Mouse (Mus musculus) hindbrain, embryonic 11.5 days (tissue): ENCODE measurements around the gene Spata2l. TPM values are rescaled to one million over a fixed set of nuclear protein-coding genes. Genes with fewer than 3 reads are reported as not detected.
"Not testable (repeated sequence)": the region's sequence is repeated elsewhere in the genome, so short reads cannot be mapped to it uniquely, and the experiment has no call there.

Experiments
- ATAC-seq: fragments of 200-750 bp; cut with Nextera tagmentation; 2 replicates; pipeline ENCODE4 v1.8.0; 2017; ENCODE audit warnings: mild to moderate bottlenecking, moderate TSS enrichment, moderate library complexity; ENCODE audit not compliant: low FRiP score
- DNase-seq: peaks from one replicate; pipeline ENCODE4 v3.0.0-alpha.2; 2015; ENCODE audit warnings: low spot score
- H3K27ac ChIP-seq: fragments of 300-500 bp; sonication (generic); 2 replicates; pipeline ENCODE4 v1.5.1; 2014; ENCODE audit warnings: mild to moderate bottlenecking, low read depth, low read length
- H3K27me3 ChIP-seq: fragments of 300-500 bp; sonication (generic); 2 replicates; pipeline ENCODE4 v1.6.1; 2014; ENCODE audit warnings: mild to moderate bottlenecking, low read length, moderate library complexity, mixed read lengths; ENCODE audit not compliant: control insufficient read depth, insufficient read depth
- H3K36me3 ChIP-seq: fragments of 300-500 bp; sonication (generic); 2 replicates; pipeline ENCODE4 v1.6.1; 2014; ENCODE audit warnings: mild to moderate bottlenecking, low read length, moderate library complexity, mixed read lengths; ENCODE audit not compliant: control insufficient read depth, insufficient read depth
- H3K4me1 ChIP-seq: fragments of 300-500 bp; sonication (generic); replicated peaks from 2 replicates; pipeline ENCODE4 v1.6.1; 2014; ENCODE audit warnings: low read length, mixed read lengths; ENCODE audit not compliant: control insufficient read depth, insufficient read depth
- H3K4me2 ChIP-seq: fragments of 300-500 bp; sonication (generic); replicated peaks from 2 replicates; pipeline ENCODE4 v1.6.1; 2014; ENCODE audit warnings: mild to moderate bottlenecking, low read depth, low read length
- H3K4me3 ChIP-seq: fragments of 300-500 bp; sonication (generic); 2 replicates; pipeline ENCODE4 v1.5.1; 2014; ENCODE audit warnings: low read depth, low read length
- H3K9ac ChIP-seq: fragments of 300-500 bp; sonication (generic); 2 replicates; pipeline ENCODE4 v1.6.1; 2014; ENCODE audit warnings: low read depth, low read length
- H3K9me3 ChIP-seq: fragments of 300-500 bp; sonication (generic); 2 replicates; pipeline ENCODE4 v1.6.1; 2016; ENCODE audit warnings: low read length; ENCODE audit not compliant: control insufficient read depth
- WGBS: fragments of 180-500 bp; shearing (Covaris S2); extraction: QIAGEN DNeasy Blood & Tissue Kit; methylation state at CpG from one replicate; pipeline ENCODE4 v1.1.7; 2014; 5-methylcytosine and 5-hydroxymethylcytosine counted together
- polyA plus RNA-seq: library from polyadenylated mRNA; unstranded; fragments of >200 nt; fragmentation: Nextera tagmentation; extraction: Ambion mirVana; gene quantifications from 2 replicates; pipeline ENCODE4 v1.2.1, GENCODE M21; 2014

The Spata2l gene
- polyA plus RNA-seq, 1 experiment from 2014 or later, result 2.2 TPM

DNA sequence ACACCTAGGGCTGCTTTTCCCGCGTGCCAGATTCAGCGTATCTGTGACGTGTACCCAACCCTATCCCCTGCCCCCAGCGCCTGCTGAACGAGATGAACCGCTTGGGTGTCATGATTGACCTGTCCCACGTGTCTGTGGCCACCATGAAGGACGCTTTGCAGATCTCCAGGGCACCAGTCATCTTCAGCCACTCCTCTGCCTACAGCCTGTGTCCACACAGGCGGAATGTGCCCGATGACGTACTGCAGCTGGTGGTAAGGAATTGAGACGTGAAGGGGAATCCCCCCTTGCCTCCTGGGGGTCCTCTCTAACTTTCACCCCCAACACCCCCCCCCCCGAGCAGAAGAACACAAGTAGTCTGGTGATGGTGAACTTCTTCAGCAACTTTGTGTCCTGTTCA lies 36.2 kb downstream of the Spata2l start:
- no peaks in the 10 kb centered on the region for H3K36me3 ChIP-seq
- H3K27me3 ChIP-seq, result no peaks in the 10 kb centered on the region
- H3K9ac ChIP-seq, result no peak overlapping the region
- WGBS, result 76% methylated on average over 14 of the region's 14 CpGs
- no peak overlapping the region for H3K4me2 ChIP-seq
- no peaks in the 10 kb centered on the region for H3K9me3 ChIP-seq
- H3K4me3 ChIP-seq, result no peak overlapping the region
- no peaks in the 10 kb centered on the region for H3K4me1 ChIP-seq
- H3K27ac ChIP-seq, result no peak overlapping the region
- ATAC-seq (no peak), DNase-seq (no peak)

DNA sequence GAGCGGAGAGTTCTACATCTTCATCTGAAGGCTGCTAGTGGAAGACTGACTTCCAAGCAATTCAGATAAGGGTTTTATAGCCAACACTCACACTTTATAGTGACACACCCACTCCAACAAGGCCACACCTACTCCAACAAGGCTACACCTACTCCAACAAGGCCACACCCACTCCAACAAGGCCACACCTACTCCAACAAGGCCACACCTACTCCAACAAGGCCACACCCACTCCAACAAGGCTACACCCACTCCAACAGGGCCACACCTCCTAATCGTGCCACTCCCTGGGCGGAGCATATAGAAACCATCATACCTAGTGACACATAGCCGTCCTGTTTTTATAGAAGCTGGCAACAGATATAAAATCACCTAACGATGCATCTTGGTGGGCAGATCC lies 39.0 kb downstream of the Spata2l start:
- not testable (repeated sequence) for ATAC-seq, H3K27me3 ChIP-seq, H3K27ac ChIP-seq, H3K9me3 ChIP-seq, H3K4me1 ChIP-seq, H3K4me3 ChIP-seq, DNase-seq, H3K36me3 ChIP-seq, H3K4me2 ChIP-seq, H3K9ac ChIP-seq
- WGBS, result 80% methylated on average over 5 of the region's 5 CpGs

DNA sequence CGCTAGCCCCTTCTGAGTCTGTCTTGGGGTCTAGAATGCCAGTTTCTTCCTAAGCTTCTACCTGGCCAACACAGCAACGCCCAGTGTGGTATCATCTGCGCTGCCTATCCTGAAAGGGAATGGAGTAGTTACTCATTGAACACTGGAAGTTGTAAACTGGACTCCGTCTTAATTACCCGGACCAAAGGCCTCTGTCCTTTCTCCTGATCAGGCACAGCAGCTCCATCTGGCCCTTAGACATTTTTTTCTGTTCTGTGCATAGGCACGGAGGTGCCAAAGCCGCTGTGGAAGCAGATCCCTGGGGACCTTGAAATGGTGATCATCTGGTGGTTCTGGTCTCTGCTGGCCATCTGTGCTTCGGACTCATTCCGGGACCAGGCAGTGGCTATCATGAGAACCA lies 42.3 kb downstream of the Spata2l start:
- Histone ChIP-seq H3K4me2 (no peak overlapping the region), H3K36me3 (no peaks in the 10 kb centered on the region), H3K4me1 (no peaks in the 10 kb centered on the region), H3K9me3 (no peaks in the 10 kb centered on the region), H3K27me3 (no peaks in the 10 kb centered on the region), H3K27ac (no peak overlapping the region), H3K9ac (no peak overlapping the region), H3K4me3 (no peak overlapping the region)
- ATAC-seq, result no peak
- no peak for DNase-seq
- 89% methylated on average over 9 of the region's 9 CpGs for WGBS

DNA sequence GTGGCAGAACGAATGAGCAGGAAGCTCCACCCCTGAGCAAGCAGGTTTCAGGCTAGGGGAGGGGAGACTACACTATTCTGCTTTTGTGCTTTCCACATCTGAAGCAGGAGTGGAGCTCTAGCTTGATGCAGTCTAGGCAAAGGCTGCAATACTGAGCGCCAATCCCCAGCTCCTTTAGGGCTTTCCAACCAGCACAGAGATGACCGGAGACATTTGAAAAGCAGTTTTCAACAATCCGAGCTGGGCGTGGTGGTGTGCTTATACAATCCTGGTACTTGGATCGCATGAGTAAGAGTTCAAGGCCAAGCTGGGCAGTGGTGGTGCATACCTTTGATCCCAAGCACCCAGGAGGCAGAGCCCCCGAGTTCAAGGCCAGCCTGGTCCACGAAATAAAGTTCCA lies 44.1 kb downstream of the Spata2l start:
- H3K9me3 ChIP-seq, result no peaks in the 10 kb centered on the region
- H3K4me2 ChIP-seq, result no peak overlapping the region
- H3K9ac ChIP-seq, result no peak overlapping the region
- no peak for DNase-seq
- 66% methylated on average over 8 of the region's 8 CpGs for WGBS
- no peak overlapping the region for H3K4me3 ChIP-seq
- H3K27me3 ChIP-seq, result no peaks in the 10 kb centered on the region
- no peaks in the 10 kb centered on the region for H3K36me3 ChIP-seq
- ATAC-seq, result no peak
- H3K27ac ChIP-seq, result no peak overlapping the region
- no peaks in the 10 kb centered on the region for H3K4me1 ChIP-seq

DNA sequence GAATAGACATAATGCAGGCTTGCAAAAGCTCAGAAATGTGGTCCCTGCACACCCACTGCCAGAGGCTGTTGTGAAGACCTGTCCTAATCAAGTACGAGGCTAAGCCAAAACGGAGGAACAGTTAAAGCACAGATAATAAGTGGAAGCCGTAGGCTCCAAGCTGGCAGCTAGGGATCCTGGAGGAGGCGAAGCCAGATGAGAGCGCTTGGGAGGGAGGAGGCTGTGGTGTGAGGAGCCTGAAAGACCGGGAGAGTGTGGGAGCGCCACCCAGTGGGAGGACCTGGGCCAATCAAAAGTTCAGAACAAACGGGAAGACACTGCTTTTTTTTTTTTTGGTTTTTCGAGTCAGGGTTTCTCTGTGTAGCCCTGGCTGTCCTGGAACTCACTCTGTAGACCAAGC lies 45.4 kb downstream of the Spata2l start:
- peak; percentile 85 for DNase-seq
- no peak overlapping the region for H3K4me2 ChIP-seq
- no peak overlapping the region for H3K27ac ChIP-seq
- no peaks in the 10 kb centered on the region for H3K4me1 ChIP-seq
- H3K4me3 ChIP-seq, result no peak overlapping the region
- 3% methylated on average over 9 of the region's 9 CpGs for WGBS
- H3K27me3 ChIP-seq, result no peaks in the 10 kb centered on the region
- no peak for ATAC-seq
- H3K9me3 ChIP-seq, result no peaks in the 10 kb centered on the region
- no peak overlapping the region for H3K9ac ChIP-seq
- no peaks in the 10 kb centered on the region for H3K36me3 ChIP-seq

DNA sequence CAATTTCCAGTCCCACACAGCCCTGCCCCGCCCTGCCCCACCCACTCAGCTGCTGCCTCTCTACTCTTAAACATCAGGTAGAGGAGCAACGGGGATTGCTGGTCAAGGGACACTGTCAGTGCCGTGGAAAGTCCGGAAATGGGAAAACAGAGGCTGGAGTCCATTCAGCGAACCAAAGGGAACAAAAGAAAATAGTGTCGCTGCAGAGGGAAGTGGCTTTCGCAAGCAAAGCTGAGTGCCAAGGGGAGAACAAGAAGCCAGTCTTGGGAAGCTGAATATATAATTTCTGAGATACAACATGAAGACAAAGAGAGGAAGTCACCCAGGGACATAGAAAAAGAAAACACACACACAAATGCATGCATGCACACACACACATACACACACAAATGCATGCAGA lies 47.2 kb downstream of the Spata2l start:
- Histone ChIP-seq H3K4me1 (no peaks in the 10 kb centered on the region), H3K9me3 (no peaks in the 10 kb centered on the region), H3K4me3 (no peak overlapping the region), H3K27ac (no peak overlapping the region), H3K9ac (no peak overlapping the region), H3K27me3 (no peaks in the 10 kb centered on the region), H3K36me3 (no peaks in the 10 kb centered on the region), H3K4me2 (no peak overlapping the region)
- no peak for ATAC-seq
- WGBS, result 81% methylated on average over 7 of the region's 7 CpGs
- no peak for DNase-seq

DNA sequence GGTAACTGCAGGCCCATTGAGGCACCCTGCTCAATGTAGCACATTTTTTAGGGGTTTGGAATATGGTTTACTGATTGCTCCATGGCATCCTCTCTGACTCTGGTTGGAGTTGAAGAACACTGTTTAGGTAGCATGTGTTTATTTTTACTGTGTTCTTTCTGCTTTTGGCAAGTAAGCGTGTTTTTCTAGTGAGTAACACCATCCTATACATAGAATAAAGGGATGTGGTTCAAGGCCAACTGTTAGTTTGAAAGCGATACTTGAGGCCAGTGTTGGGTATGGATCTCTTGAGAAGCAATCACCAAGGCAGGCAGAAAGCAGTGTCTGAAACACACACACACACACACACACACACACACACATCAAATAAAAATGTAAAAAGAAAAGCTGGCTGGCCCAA lies 48.0 kb downstream of the Spata2l start:
- 88% methylated on average over 2 of the region's 2 CpGs for WGBS
- no peak overlapping the region for H3K4me2 ChIP-seq
- H3K36me3 ChIP-seq, result no peaks in the 10 kb centered on the region
- H3K9ac ChIP-seq, result no peak overlapping the region
- no peaks in the 10 kb centered on the region for H3K4me1 ChIP-seq
- DNase-seq, result no peak
- ATAC-seq, result no peak
- no peak overlapping the region for H3K27ac ChIP-seq
- no peak overlapping the region for H3K4me3 ChIP-seq
- H3K9me3 ChIP-seq, result no peaks in the 10 kb centered on the region
- no peaks in the 10 kb centered on the region for H3K27me3 ChIP-seq

DNA sequence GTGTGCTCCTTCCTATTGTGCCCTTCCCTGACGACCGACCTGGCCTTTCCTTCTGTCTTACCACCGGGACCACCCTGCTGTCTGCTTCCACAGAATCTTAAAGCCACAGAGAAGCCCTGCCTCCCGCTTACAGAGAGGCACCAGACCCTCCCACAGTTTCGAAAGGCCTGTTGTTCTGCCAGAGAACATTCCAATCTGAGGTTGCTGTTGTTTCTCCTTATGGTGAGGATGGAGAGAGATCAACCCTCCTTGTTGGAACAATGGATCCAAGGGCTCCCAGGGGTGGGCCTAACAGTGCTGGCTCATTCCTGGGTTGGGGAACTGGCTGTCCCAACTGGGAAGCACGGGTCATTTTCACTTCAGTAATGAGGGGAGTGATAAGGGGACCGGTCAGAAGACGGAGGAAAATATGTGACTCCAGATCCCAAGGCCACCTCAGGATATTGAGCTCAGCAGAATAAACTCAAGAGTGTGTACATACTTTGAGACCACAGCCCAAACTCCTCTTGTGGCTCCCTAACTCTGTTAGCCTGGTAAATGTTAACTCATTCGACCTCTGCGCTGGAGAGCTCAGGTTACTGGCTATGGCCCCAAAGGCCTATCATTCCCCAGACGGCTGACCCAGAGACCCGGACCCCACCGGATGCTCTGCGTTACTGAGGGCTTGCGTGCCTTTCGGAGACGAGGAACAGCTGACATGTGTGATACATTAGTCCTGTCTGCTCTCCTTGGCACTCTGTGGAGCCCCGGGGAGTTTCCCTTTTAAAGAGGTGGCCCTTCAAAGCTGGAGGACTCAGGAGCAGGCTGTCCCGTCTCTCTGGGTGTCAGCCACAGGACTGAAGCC lies 50.2 kb downstream of the Spata2l start, which contains the start of gene Dpep1:
TSS of gene Dpep1 (plus strand) at position 677 of the 844 bp plus-strand sequence.
- Histone ChIP-seq H3K4me2 (no peak within 1 kb of the TSS), H3K27ac (no peak within 1 kb of the TSS), H3K9ac (no peak within 1 kb of the TSS), H3K4me3 (no peak within 1 kb of the TSS), H3K4me1 (no peaks in the 10 kb centered on the region), H3K27me3 (no peaks in the 10 kb centered on the region), H3K9me3 (no peaks in the 10 kb centered on the region), H3K36me3 (no peaks in the 10 kb centered on the region)
- no peak for ATAC-seq
- no peak for DNase-seq
- WGBS, result 35% methylated on average over 19 of the region's 19 CpGs

DNA sequence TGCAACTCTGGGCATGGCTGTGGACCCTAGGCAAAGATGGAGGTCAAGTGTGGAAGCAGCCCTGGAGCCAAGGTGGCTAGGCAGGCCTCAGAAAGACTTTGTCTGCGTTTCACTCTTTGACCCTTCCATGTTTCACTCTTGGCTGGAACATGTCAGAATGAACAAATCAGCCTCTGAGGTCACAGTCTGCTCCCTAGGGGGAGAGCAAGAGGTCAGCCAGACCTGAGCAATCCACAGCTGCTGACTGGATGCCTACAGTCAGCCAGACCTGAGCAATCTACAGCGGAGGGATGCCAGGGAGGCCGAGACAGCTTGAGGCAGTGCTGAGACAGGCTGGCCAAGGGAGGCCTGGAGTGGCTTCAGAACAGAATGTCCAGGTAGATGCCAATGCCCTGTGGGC lies 54.6 kb downstream of the Spata2l start:
- H3K9ac ChIP-seq, result no peak overlapping the region
- ATAC-seq (no peak), DNase-seq (peak; percentile 54)
- H3K4me1 ChIP-seq, result no peaks in the 10 kb centered on the region
- 60% methylated on average over 3 of the region's 3 CpGs for WGBS
- no peaks in the 10 kb centered on the region for H3K36me3 ChIP-seq
- no peaks in the 10 kb centered on the region for H3K9me3 ChIP-seq
- H3K4me3 ChIP-seq, result no peak overlapping the region
- no peaks in the 10 kb centered on the region for H3K27me3 ChIP-seq
- H3K27ac ChIP-seq, result no peak overlapping the region
- H3K4me2 ChIP-seq, result no peak overlapping the region
